Comparison of ENCODE assay signal across 9 mouse cellular contexts in genomic region chr12:111008500-111009490, GRCm38 (mm10). TPM values are rescaled to one million over a fixed set of nuclear protein-coding genes. Genes with fewer than 3 reads are reported as not detected.
DNase-seq lines count a peak whose midpoint lies in the region; ATAC-seq and TF ChIP-seq lines count a peak whose summit lies in the region.
"Had no signal": no experiment of that assay in that cellular context is flagged by ENCODE, and none has a peak within 500 bp of the region (broad histone marks: within the 10 kb centered on the region; RNA-seq: fewer than 3 reads in every experiment).

No protein-coding gene starts in this region.

- no peak for TF ChIP-seq POLR2A in myocyte (IDR thresholded peaks at IDR 0.05; ENCODE audit: insufficient read length, low read depth)

- H3K27me3 ChIP-seq in lung, embryonic 16.5 days (ENCODE audit: control insufficient read depth, insufficient read depth, low read depth, low read length): no peaks in the 10 kb centered on the region
- no peaks in the 10 kb centered on the region for H3K27me3 ChIP-seq in heart, postnatal 0 days (ENCODE audit: control insufficient read depth, insufficient read depth, low read length)
- H3K27me3 ChIP-seq in myocyte (ENCODE audit: control insufficient read depth, insufficient read depth, insufficient read length): no peaks in the 10 kb centered on the region
- H3K27me3 ChIP-seq: neural tube, embryonic 12.5 days had no signal

- no peaks in the 10 kb centered on the region for H3K36me3 ChIP-seq in lung, embryonic 16.5 days (ENCODE audit: control insufficient read depth, insufficient read depth, low read length)
- no peaks in the 10 kb centered on the region for H3K36me3 ChIP-seq in heart, postnatal 0 days (replicated peaks; ENCODE audit: control insufficient read depth, insufficient read depth, low read length)
- H3K36me3 ChIP-seq in myocyte (ENCODE audit: control insufficient read depth, insufficient read depth): no peaks in the 10 kb centered on the region
- H3K36me3 ChIP-seq: neural tube, embryonic 12.5 days had no signal

- no peak for DNase-seq in lung, adult 18-20 months
- DNase-seq in cerebellum, adult 18-20 months: peak; percentile 50 to 53
- no peak for DNase-seq in heart, postnatal 0 days (ENCODE audit: low spot score)
- DNase-seq in frontal cortex, postnatal 14 days (ENCODE audit: low spot score in 2 of 2): no peak
- no peak for DNase-seq in natural killer cell, adult 2 months (ENCODE audit: low spot score in 2 of 2)
- DNase-seq in right cerebral cortex, postnatal 36 days (ENCODE audit: low spot score in 2 of 2): no peak

- ATAC-seq in lung, embryonic 16.5 days (ENCODE audit: low read depth): peak; percentile 34
- ATAC-seq in heart, postnatal 0 days (ENCODE audit: insufficient read depth, low read depth): no peak

- no peak overlapping the region for H3K4me2 ChIP-seq in lung, embryonic 16.5 days (ENCODE audit: low read depth, low read length)
- H3K4me2 ChIP-seq in heart, postnatal 0 days (ENCODE audit: low read depth, low read length): no peak overlapping the region
- H3K4me2 ChIP-seq in myocyte (ENCODE audit: low read depth): no peak overlapping the region
- H3K4me2 ChIP-seq: neural tube, embryonic 12.5 days had no signal

- peaks cover 30% of the 10 kb centered on the region for H3K4me1 ChIP-seq in lung, embryonic 16.5 days (replicated peaks; ENCODE audit: control insufficient read depth, insufficient read depth, low read length)
- peaks cover 26% of the 10 kb centered on the region for H3K4me1 ChIP-seq in heart, postnatal 0 days (ENCODE audit: control insufficient read depth, insufficient read depth)

- no peak for TF ChIP-seq CTCF in heart, postnatal 0 days (IDR thresholded peaks at IDR 0.05; ENCODE audit: low read depth)

- 42% methylated on average over 11 of the region's 11 CpGs for WGBS in lung, embryonic 16.5 days
- WGBS in heart, postnatal 0 days: 28% methylated on average over 11 of the region's 11 CpGs

- no peaks in the 10 kb centered on the region for H3K9me3 ChIP-seq in lung, embryonic 16.5 days (ENCODE audit: control insufficient read depth, low read length)
- no peaks in the 10 kb centered on the region for H3K9me3 ChIP-seq in heart, postnatal 0 days (replicated peaks; ENCODE audit: control insufficient read depth, low read length)
- H3K9me3 ChIP-seq: neural tube, embryonic 12.5 days had no signal

- no peaks in the 10 kb centered on the region for H3K79me2 ChIP-seq in myocyte (ENCODE audit: control insufficient read depth, insufficient read depth)

- H3K9ac ChIP-seq in lung, embryonic 16.5 days (ENCODE audit: low read length): peak overlapping the region; percentile 14; the same call in 1 of the 2 replicates
- peak overlapping the region; percentile 0; the same call in 1 of the 2 replicates for H3K9ac ChIP-seq in heart, postnatal 0 days (replicated peaks; ENCODE audit: low read depth, low read length)
- H3K9ac ChIP-seq: neural tube, embryonic 12.5 days had no signal

- no peak overlapping the region for H3K4me3 ChIP-seq in lung, embryonic 16.5 days (ENCODE audit: low read length)
- H3K4me3 ChIP-seq in heart, postnatal 0 days (ENCODE audit: low read depth, low read length): no peak overlapping the region
- no peak overlapping the region for H3K4me3 ChIP-seq in myocyte
- H3K4me3 ChIP-seq: neural tube, embryonic 12.5 days had no signal

- TF ChIP-seq EP300 in heart, postnatal 0 days (IDR thresholded peaks at IDR 0.05; ENCODE audit: low read depth): no peak

- no peak overlapping the region for H3ac ChIP-seq in myocyte (ENCODE audit: control insufficient read depth, insufficient read length)

- H3K27ac ChIP-seq in lung, embryonic 16.5 days (ENCODE audit: low read length): peak overlapping the region; percentile 74
- peak overlapping the region; percentile 61 for H3K27ac ChIP-seq in heart, postnatal 0 days (ENCODE audit: low read depth)
- H3K27ac ChIP-seq: neural tube, embryonic 12.5 days had no signal

TF ChIP-seq in myocyte, 11 proteins besides CTCF, POLR2A, EP300 and RAD21:
- peak in 2 of 3 experiments; percentile 14 to 23 for TF ChIP-seq MYOG (IDR thresholded peaks at IDR 0.05; ENCODE audit: control insufficient read depth in 1 of 3, insufficient read depth in 1 of 3, insufficient read length in 2 of 3, low read depth in 2 of 3)
- TF ChIP-seq E2F4 (IDR thresholded peaks at IDR 0.05; ENCODE audit: insufficient read depth): no peak
- TF ChIP-seq MYOD1 (IDR thresholded peaks at IDR 0.05; ENCODE audit: control insufficient read depth in 1 of 3, insufficient read length in 2 of 3, low read depth in 2 of 3): peak in 2 of 3 experiments; percentile 23 to 50
- TF ChIP-seq TCF12 (IDR thresholded peaks at IDR 0.05; ENCODE audit: insufficient read depth, poor library complexity, severe bottlenecking): no peak

RNA-seq across cellular contexts. Expression of gene Ankrd9, which starts 30.0 kb away (rescaled TPM):
- 11.8 and 13.6 TPM in 2 replicates for polyA plus RNA-seq in lung, embryonic 16.5 days (2015; fragmentation: Nextera tagmentation; extraction: Ambion mirVana)
- total RNA-seq in heart, postnatal 0 days (2014; rRNA removed; ENCODE audit: low replicate concordance): 26.3 and 34.6 TPM in 2 replicates
- polyA plus RNA-seq in heart, postnatal 0 days (2015; fragmentation: Nextera tagmentation; extraction: Ambion mirVana): 31.9 and 39.1 TPM in 2 replicates
- 11.5 TPM for polyA plus RNA-seq in myocyte (2012; fragmentation: generic; extraction: Trizol)

RNA-seq across cellular contexts. Expression of gene Rcor1, which starts 30.4 kb away (rescaled TPM):
- polyA plus RNA-seq in lung, embryonic 16.5 days (2015; fragmentation: Nextera tagmentation; extraction: Ambion mirVana): 8.8 and 10.4 TPM in 2 replicates
- total RNA-seq in heart, postnatal 0 days (2014; rRNA removed; ENCODE audit: low replicate concordance): 14.2 and 19.0 TPM in 2 replicates
- 4.4 and 5.1 TPM in 2 replicates for polyA plus RNA-seq in heart, postnatal 0 days (2015; fragmentation: Nextera tagmentation; extraction: Ambion mirVana)
- 9.4 TPM for polyA plus RNA-seq in myocyte (2012; fragmentation: generic; extraction: Trizol)

Comparison
In these comparisons a context has a peak if more than half of its experiments do, and no peak if none do; other contexts are left out.
1. DNase-seq: peak in cerebellum, adult 18-20 months (2 of 2); none in lung, adult 18-20 months (0 of 2), heart, postnatal 0 days (single experiment), frontal cortex, postnatal 14 days (0 of 2), natural killer cell, adult 2 months (0 of 2) and right cerebral cortex, postnatal 36 days (0 of 2).